Mouse (Mus musculus): Measurements from ENCODE around the gene Ddrgk1. TPM values are rescaled to one million over a fixed set of nuclear protein-coding genes. Genes with fewer than 3 reads are reported as not detected.

The Ddrgk1 gene
- 63.5 and 74.9 TPM in 2 replicates for polyA plus RNA-seq (2012; rRNA removed)

DNA sequence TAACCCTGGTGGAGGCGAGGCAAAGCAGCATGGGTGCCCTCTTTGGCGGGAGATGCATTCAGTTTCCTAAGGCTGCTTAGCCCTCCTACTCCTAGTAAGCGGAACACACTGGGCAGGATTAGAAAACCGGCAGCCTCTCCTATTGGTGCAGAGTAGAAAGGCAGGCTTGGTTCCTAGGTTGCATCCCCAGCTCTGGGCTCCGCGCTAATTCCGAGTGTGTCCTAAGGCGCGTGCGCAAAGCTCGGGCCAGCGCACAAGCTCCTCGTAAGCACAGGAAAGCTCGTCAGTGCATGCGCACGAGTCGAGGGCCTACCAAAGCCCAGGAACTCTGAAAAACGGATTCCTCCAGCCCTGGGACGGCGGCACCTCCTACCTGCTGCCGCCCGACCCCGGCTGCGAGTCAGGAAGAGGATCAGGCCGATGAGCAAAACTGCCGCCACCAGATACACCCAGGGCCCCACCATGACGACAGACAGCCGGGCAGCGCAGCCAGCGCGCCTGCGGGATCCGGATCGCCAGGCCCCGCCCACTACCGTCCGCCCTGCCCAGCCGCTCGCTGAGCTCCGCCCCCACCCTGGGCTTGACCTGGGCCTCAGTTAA is at the start of gene Ddrgk1:
Ddrgk1 (minus strand) TSS at position 558 of the 600 bp plus-strand sequence.

DNA sequence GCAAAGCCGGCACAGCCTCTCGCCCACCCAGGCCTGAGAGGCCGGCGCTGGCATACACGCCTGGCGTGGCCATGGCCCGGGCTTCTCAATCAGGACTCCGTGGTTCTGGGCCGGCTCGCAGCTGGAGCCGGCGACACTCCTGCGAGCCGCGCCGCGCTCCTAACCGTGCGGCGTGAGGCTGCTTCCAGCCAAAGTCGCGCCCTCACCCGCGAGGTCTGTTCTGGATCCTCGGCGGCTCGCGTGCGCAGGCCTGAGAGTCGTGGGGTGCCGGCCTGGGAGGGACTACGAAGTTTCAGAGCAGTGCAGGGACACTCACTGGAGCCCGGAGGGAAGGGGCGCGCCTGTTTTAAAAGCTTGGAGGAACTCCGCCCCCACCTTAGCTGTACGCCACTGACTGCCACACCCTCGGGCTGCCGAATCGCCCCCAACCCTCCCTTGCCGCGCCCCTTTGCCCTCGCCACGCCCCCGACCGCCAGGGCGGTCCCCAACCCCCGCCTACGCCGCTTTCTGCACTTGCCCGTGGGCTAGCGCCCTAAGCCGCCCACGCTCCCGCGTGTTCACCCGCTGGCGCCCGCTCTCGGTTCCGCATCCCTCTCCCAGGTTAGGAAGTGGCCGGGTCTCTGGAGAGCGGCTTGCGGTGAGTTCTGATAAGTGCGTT is 32.8 kb upstream of the Ddrgk1 start, which contains the start of gene Slc4a11:
Slc4a11 (minus strand) TSS at position 367 of the 658 bp plus-strand sequence.

GRCm38 (mm10) chr2:130667559-130667958 is 3.1 kb upstream of the Ddrgk1 start, which contains the start of gene Itpa:
Gene Itpa, plus strand, starts transcription at chr2:130667610.

GRCm38 (mm10) chr2:130642684-130643369 is 21.6 kb downstream of the Ddrgk1 start, which contains the start of gene Lzts3:
Gene Lzts3, minus strand, starts transcription at chr2:130642803.

DNA sequence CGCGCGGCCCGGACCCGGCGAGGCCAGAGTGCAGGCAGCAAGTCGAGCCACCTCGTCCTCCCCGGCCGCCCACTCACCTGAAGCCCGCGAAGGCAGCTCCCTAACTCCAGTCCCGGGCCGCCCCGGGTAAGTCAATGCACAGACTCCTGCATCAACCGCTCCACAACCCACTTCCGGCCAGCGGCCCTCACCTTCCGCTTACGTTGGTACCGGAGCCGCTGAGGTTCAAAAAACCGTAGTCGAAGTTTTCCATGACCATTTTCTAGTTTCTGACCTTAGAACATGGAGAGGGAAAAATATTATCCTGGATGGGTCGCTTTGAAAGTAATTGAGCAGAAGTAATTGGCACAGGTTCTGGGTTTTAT is 34.6 kb downstream of the Ddrgk1 start, which contains the start of the genes Fastkd5 and Ubox5:
Fastkd5 (minus strand) TSS at position 189 of the 365 bp plus-strand sequence.
Ubox5 (minus strand) TSS at position 200 of the 365 bp plus-strand sequence.

Other genes starting within 250 kb of the Ddrgk1 start
- 76.6 and 103 TPM in 2 replicates for gene Vps16, start 240.3 kb downstream of the Ddrgk1 start, polyA plus RNA-seq (2012; rRNA removed)
- gene Pced1a, start 240.0 kb downstream of the Ddrgk1 start, polyA plus RNA-seq (2012; rRNA removed), result 48.7 and 53.6 TPM in 2 replicates
- gene Ptpra, start 214.4 kb downstream of the Ddrgk1 start, polyA plus RNA-seq (2012; rRNA removed), result 80.8 and 97.9 TPM in 2 replicates
- gene Mrps26, start 100.9 kb downstream of the Ddrgk1 start, polyA plus RNA-seq (2012; rRNA removed), result 84.4 and 146 TPM in 2 replicates
- gene Oxt, start 88.5 kb downstream of the Ddrgk1 start, polyA plus RNA-seq (2012; rRNA removed), result not detected in 2 replicates
- not detected in 2 replicates for gene Avp, start 82.1 kb downstream of the Ddrgk1 start, polyA plus RNA-seq (2012; rRNA removed)
- 1.3 and 2.0 TPM in 2 replicates for gene Fastkd5, start 34.6 kb downstream of the Ddrgk1 start, polyA plus RNA-seq (2012; rRNA removed)
- gene Ubox5, start 34.6 kb downstream of the Ddrgk1 start, polyA plus RNA-seq (2012; rRNA removed), result 7.0 and 9.3 TPM in 2 replicates
- gene Lzts3, start 21.9 kb downstream of the Ddrgk1 start, polyA plus RNA-seq (2012; rRNA removed), result 34.7 and 36.0 TPM in 2 replicates
- 30.6 and 33.9 TPM in 2 replicates for gene Itpa, start 3.0 kb upstream of the Ddrgk1 start, polyA plus RNA-seq (2012; rRNA removed)
- gene Slc4a11, start 32.9 kb upstream of the Ddrgk1 start, polyA plus RNA-seq (2012; rRNA removed), result 10.2 and 11.1 TPM in 2 replicates
- gene 4930402H24Rik, start 241.7 kb upstream of the Ddrgk1 start, polyA plus RNA-seq (2012; rRNA removed), result 56.1 and 58.9 TPM in 2 replicates
- gene Atrn, start 241.8 kb upstream of the Ddrgk1 start, polyA plus RNA-seq (2012; rRNA removed), result 16.3 and 21.1 TPM in 2 replicates